ENCODE assay signal across 7 mouse cellular contexts in genomic region chr10:68136051-68136450, GRCm38 (mm10).
DNase-seq lines count a peak whose midpoint lies in the region; ATAC-seq and TF ChIP-seq lines count a peak whose summit lies in the region.

No protein-coding gene starts in this region.

- no peaks in the 10 kb centered on the region; the same call in none of the 2 replicates for H3K4me1 ChIP-seq in spleen, adult 2 months (ENCODE audit: control insufficient read depth, insufficient read depth, insufficient read length)
- H3K4me1 ChIP-seq in forebrain, embryonic 14.5 days (ENCODE audit: control insufficient read depth, insufficient read depth, low read length): peaks cover 25% of the 10 kb centered on the region
- peaks cover 37% of the 10 kb centered on the region for H3K4me1 ChIP-seq in limb, embryonic 15.5 days
- 0 out of 2 replicates have a peak, but pooled peaks cover 4% of the 10 kb centered on the region for H3K4me1 ChIP-seq in stomach, postnatal 0 days (replicated peaks; ENCODE audit: control insufficient read depth, insufficient read depth)

- peak; percentile 24; the same call in 1 of the 2 replicates for ATAC-seq in forebrain, embryonic 14.5 days
- no peak for ATAC-seq in limb, embryonic 15.5 days (ENCODE audit: insufficient number of reproducible peaks, low FRiP score, low TSS enrichment, low read depth)
- ATAC-seq in stomach, postnatal 0 days (ENCODE audit: low FRiP score, low TSS enrichment): no peak
- ATAC-seq in monocyte, adult 5-6 weeks (replicated peaks; ENCODE audit: insufficient number of reproducible peaks, low FRiP score, low TSS enrichment, poor library complexity, severe bottlenecking): no peak

- peak overlapping the region; percentile 70 for H3K4me2 ChIP-seq in forebrain, embryonic 14.5 days (ENCODE audit: low read length)
- H3K4me2 ChIP-seq in limb, embryonic 15.5 days: peak overlapping the region; percentile 52
- peak overlapping the region; percentile 53 for H3K4me2 ChIP-seq in stomach, postnatal 0 days (replicated peaks; ENCODE audit: low read depth)

- H3K9ac ChIP-seq in forebrain, embryonic 14.5 days (ENCODE audit: low read length): peak overlapping the region; percentile 56
- peak overlapping the region; percentile 23; the same call in 1 of the 2 replicates for H3K9ac ChIP-seq in limb, embryonic 15.5 days
- H3K9ac ChIP-seq in stomach, postnatal 0 days (ENCODE audit: low read length): peak overlapping the region; percentile 72

- no peak for TF ChIP-seq CTCF in spleen, adult 2 months (IDR thresholded peaks at IDR 0.05; ENCODE audit: extremely low read depth, insufficient read depth, insufficient read length, insufficient replicate concordance)
- 0 out of 2 replicates have a peak, but pooled peaks have one; percentile 2 for TF ChIP-seq CTCF in stomach, postnatal 0 days (IDR thresholded peaks at IDR 0.05; ENCODE audit: low read depth)

- DNase-seq in spleen, adult 2 months (ENCODE audit: low read depth in 1 of 2, low spot score in 2 of 2): no peak
- DNase-seq in spleen, postnatal 36 days (ENCODE audit: low spot score in 2 of 2): no peak
- no peak for DNase-seq in forebrain, embryonic 14.5 days (ENCODE audit: low spot score)
- no peak for DNase-seq in stomach, postnatal 0 days (ENCODE audit: low spot score)
- DNase-seq in spleen, postnatal 14 days (ENCODE audit: low spot score in 2 of 2): no peak

- no peak for TF ChIP-seq POLR2A in spleen, adult 2 months (IDR thresholded peaks at IDR 0.05; ENCODE audit: low read depth, low read length)

- H3K9me3 ChIP-seq in forebrain, embryonic 14.5 days (replicated peaks; ENCODE audit: control insufficient read depth, low read length): no peaks in the 10 kb centered on the region
- H3K9me3 ChIP-seq in limb, embryonic 15.5 days: no peaks in the 10 kb centered on the region
- H3K9me3 ChIP-seq in stomach, postnatal 0 days (ENCODE audit: control insufficient read depth, low read length): no peaks in the 10 kb centered on the region

- H3K36me3 ChIP-seq in spleen, adult 2 months (ENCODE audit: control insufficient read depth, insufficient read depth, low read length): peaks cover 6% of the 10 kb centered on the region; the same call in 1 of the 2 replicates
- H3K36me3 ChIP-seq in forebrain, embryonic 14.5 days (ENCODE audit: control insufficient read depth, insufficient read depth, low read length): no peaks in the 10 kb centered on the region
- H3K36me3 ChIP-seq in limb, embryonic 15.5 days: peaks cover 20% of the 10 kb centered on the region
- peaks cover 12% of the 10 kb centered on the region for H3K36me3 ChIP-seq in stomach, postnatal 0 days (ENCODE audit: control insufficient read depth, insufficient read depth, low read length)

- no peaks in the 10 kb centered on the region for H3K27me3 ChIP-seq in spleen, adult 2 months (ENCODE audit: control insufficient read depth, insufficient read depth, low read length)
- no peaks in the 10 kb centered on the region for H3K27me3 ChIP-seq in forebrain, embryonic 14.5 days (replicated peaks; ENCODE audit: control insufficient read depth, insufficient read depth, low read length)
- no peaks in the 10 kb centered on the region for H3K27me3 ChIP-seq in limb, embryonic 15.5 days
- H3K27me3 ChIP-seq in stomach, postnatal 0 days (ENCODE audit: control insufficient read depth, insufficient read depth, low read length): no peaks in the 10 kb centered on the region

- no peak for TF ChIP-seq EP300 in stomach, postnatal 0 days (optimal IDR thresholded peaks at IDR 0.05)

- peak overlapping the region; percentile 51 for H3K4me3 ChIP-seq in spleen, adult 2 months (ENCODE audit: extremely low read depth, insufficient read depth, insufficient read length)
- H3K4me3 ChIP-seq in forebrain, embryonic 14.5 days (ENCODE audit: low read depth, low read length): peak overlapping the region; percentile 28
- H3K4me3 ChIP-seq in limb, embryonic 15.5 days: peak overlapping the region; percentile 41
- H3K4me3 ChIP-seq in stomach, postnatal 0 days (ENCODE audit: low read depth, low read length): peak overlapping the region; percentile 56

- H3K27ac ChIP-seq in spleen, adult 2 months (ENCODE audit: insufficient read depth, low read length): peak overlapping the region; percentile 59
- H3K27ac ChIP-seq in forebrain, embryonic 14.5 days (ENCODE audit: low read depth, low read length): peak overlapping the region; percentile 58; the same call in 1 of the 2 replicates
- peak overlapping the region; percentile 82 for H3K27ac ChIP-seq in limb, embryonic 15.5 days
- H3K27ac ChIP-seq in stomach, postnatal 0 days (replicated peaks): peak overlapping the region; percentile 86

- 34% methylated on average over 9 of the region's 9 CpGs for WGBS in spleen, adult 2 months
- WGBS in forebrain, embryonic 14.5 days: 3% methylated on average over 9 of the region's 9 CpGs
- WGBS in limb, embryonic 15.5 days: 0% methylated on average over 9 of the region's 9 CpGs
- 9% methylated on average over 9 of the region's 9 CpGs for WGBS in stomach, postnatal 0 days
